Mouse (Mus musculus): ENCODE measurements around the gene Tpmt. TPM values are rescaled to one million over a fixed set of nuclear protein-coding genes. Genes with fewer than 3 reads are reported as not detected.

The Tpmt gene
- total RNA-seq, 2 experiments from 2014 or later, result 4.9 to 6.0 TPM

- no peak for DNase-seq (ENCODE audit: low spot score)
- intact Hi-C loops (cut with DNase I), result no loop called here
Observed at GRCm38 (mm10) chr13:46990376-46991011, 54.0 kb downstream of the Tpmt start.

- DNase-seq (ENCODE audit: low spot score), result no peak
- intact Hi-C loops (cut with DNase I), result no loop called here
Observed at GRCm38 (mm10) chr13:46987941-46988340, 56.6 kb downstream of the Tpmt start.

GRCm38 (mm10) chr13:46986208-46986607 lies 58.3 kb downstream of the Tpmt start:
- DNase-seq (ENCODE audit: low spot score), result no peak
- intact Hi-C loops (cut with DNase I), result no loop called here

GRCm38 (mm10) chr13:46983878-46984277 lies 60.7 kb downstream of the Tpmt start:
- intact Hi-C loops (cut with DNase I), result no loop called here
- DNase-seq (ENCODE audit: low spot score), result no peak

- DNase-seq (ENCODE audit: low spot score), result peak; percentile 32
- intact Hi-C loops (cut with DNase I), result loop anchor here (2.0 kb wide), 1 partner anchor 35 kb away; the partner anchor contains the start of gene Nhlrc1
Observed at GRCm38 (mm10) chr13:46979836-46980490, 64.6 kb downstream of the Tpmt start.

GRCm38 (mm10) chr13:46976532-46976931 lies 68.0 kb downstream of the Tpmt start:
- intact Hi-C loops (cut with DNase I), result no loop called here

GRCm38 (mm10) chr13:46975930-46976329 lies 68.6 kb downstream of the Tpmt start:
- no peak for DNase-seq (ENCODE audit: low spot score)
- intact Hi-C loops (cut with DNase I), result no loop called here

More at GRCm38 (mm10) chr13:46976532-46976931, 68.0 kb downstream of the Tpmt start:
- no peak for DNase-seq (ENCODE audit: low spot score)

- intact Hi-C loops (cut with DNase I), result no loop called here
- DNase-seq (ENCODE audit: low spot score), result no peak
Observed at GRCm38 (mm10) chr13:46975031-46975551, 69.4 kb downstream of the Tpmt start.

Other genes starting within 250 kb of the Tpmt start
- gene Kif13a, start 114.9 kb downstream of the Tpmt start, total RNA-seq (2021), result 100 to 1,000 TPM; 109 to 118 TPM
- gene Nhlrc1, start 29.9 kb downstream of the Tpmt start, total RNA-seq (2021), result 1 to 10 TPM; 5.6 to 6.2 TPM
- gene Kdm1b, start 1.2 kb downstream of the Tpmt start, total RNA-seq (2021), result 10 to 100 TPM in 1 of 2 experiments, 1 to 10 TPM in 1; 8.2 to 10.4 TPM
- 10 to 100 TPM; 30.5 to 37.1 TPM for gene Dek, start 61.5 kb upstream of the Tpmt start, total RNA-seq (2021)
- 10 to 100 TPM; 14.8 to 20.8 TPM for gene Rnf144b, start 77.9 kb upstream of the Tpmt start, total RNA-seq (2021)